Mouse (Mus musculus): Measurements from ENCODE around the gene Ilf2.

Ilf2 gene

DNA sequence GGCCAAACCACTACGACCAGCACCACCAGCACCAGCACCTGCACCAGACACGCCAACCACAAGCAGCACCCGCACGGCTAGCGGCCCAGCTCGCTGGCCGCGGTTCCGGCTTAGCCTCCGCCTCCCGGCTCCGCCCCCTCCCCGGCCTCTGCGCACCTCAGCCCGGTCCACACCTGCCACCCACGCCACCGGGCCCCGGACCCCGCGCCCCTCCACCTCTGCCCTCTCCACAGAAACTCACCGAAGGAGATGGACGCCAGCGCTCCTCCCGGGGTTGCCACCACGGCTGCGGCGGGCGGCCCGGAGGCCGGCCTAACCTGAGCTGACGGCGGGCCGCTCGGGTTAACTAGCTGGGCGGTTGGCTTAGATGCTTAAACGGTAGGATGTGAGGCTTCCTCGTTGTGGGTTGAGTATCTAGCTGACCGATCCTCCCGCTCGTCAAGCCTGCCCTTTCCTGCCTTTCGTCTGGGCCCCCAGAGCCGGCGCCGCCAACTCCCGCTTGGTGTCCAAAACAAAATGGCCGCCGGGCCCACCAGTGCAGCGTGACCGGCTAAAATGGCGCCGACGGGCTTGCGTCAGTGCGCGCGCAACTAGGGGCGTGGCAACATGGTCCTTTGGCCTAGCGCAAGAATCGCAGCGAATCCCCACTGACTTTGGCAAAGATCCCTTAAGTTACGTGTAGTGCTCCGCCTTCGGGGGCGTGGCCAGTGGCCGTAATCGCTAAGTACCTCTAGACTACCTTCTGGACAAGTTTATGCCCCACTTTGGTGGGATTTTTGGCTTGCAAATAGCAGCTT lies 33.2 kb downstream of the Ilf2 start, which contains the start of gene Chtop:
Chtop (minus strand) TSS at position 549 of the 797 bp plus-strand sequence.
- peak; percentile 99 to 100 for DNase-seq (ENCODE audit: low spot score in 2 of 2)

DNA sequence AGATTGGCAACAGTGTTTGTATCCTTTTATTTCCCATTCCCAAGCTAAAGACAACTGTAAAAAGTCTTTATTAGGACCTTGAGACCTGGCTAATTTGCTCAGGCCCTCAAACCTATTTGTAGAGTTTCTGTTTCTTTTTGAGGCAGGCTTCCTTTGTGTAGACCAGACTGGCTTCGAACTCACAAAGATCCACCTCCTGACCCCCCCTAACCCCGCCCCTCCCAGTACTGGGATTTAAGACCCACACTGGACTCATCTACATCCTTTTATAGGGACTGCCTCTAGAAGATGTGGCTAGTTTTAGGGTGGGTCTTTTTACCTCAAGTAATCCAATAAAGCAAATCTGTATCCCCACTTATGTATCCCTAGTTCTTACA lies 33.8 kb downstream of the Ilf2 start:
- no peak for DNase-seq (ENCODE audit: low spot score in 2 of 2)

DNA sequence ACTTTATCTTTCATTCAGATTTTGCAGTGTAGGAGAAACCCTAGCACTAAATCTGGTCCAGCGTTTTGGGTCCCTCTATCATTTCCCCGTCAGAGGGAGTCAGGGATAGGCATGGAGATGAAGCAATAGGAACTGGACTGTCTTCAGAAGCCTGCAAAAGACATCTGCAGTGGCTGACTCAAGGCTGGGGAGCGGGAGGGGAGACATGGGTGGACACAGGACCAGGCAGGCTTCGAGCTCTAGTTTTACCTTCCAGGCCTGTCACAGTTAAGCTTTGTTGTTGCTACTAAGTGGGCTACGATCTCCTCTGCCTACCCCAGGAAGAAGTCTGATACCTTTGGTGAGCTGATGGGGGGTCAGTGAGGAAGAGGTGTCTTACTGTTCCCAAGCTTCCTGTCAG lies 36.4 kb downstream of the Ilf2 start:
- DNase-seq (ENCODE audit: low spot score in 2 of 2): no peak

DNA sequence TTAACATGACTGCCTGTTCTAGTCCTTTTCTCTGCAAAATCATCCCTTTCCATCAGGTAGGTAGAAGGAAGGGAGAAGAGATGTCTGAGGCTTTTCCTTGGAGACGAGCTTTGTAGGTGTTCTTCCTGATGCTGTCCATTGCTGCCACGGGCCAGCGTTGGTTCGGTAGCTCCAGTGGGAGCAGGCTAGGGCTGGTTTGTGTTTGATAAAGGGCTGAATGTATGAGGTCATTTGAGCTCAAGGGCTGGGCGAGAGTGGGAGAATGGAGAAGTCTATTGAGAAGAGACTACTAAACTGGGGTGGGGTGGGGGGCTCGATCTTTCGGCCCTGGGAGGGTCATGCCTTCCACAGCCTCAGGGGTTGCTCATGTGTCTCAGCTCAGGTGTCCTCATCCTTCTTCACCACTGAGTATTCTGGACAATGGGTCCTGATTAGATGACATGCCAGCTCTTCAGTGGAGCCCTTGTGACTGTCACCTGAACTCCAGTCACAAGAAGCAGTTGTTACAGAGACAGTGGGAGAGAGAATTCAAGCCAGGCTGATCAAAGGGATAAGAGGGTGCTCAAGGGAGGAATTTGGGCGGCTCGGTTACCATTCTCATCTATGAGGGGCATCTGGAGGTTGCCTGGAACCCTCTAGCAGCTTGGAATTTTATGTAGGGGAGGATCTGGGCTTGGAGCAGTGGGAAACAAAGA lies 37.2 kb downstream of the Ilf2 start:
- no peak for DNase-seq (ENCODE audit: low spot score in 2 of 2)

DNA sequence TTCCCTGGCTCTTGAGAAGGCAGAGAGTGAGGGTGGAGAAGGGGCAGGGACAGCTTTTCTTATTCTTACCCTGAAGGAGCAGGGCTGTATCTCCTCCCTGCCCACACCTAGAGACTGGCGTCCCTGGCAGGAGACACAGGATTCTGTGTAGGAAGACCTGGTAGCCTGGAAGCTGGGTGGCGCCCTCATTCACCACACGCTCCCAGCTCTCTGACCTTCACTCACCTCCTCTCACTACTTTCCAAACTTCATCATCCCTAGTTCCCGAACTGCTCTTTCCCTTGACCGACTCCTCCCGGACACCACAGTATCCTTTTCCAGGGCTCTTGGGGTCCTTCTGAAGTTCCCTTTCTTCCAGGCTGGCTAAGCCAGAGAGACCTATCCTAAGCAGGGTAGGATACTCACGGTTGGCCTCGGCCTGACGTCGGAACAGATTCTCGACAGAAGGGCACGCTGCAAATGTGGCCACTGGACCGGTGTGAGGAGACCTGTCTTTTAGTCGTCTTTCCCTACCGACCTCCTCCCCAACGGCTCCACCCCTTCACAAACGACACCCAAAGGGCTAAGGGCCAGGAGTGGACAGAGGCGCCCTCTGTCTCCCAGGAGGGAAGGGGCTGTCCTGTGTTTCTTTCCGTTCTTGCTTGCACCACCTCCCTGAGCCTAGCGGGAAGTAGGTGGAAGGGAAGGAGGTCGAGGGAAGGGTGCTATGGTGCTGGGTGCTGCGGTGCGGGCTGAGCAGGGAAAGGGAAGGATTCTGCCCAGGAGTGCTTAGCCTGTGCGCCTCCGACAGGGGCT lies 38.1 kb downstream of the Ilf2 start, which contains the start of the genes S100a1 and S100a13:
S100a1 (minus strand) TSS at position 597 of the 795 bp plus-strand sequence.
S100a13 (plus strand) TSS at position 640 of the 795 bp plus-strand sequence.
- peak; percentile 72 to 79 for DNase-seq (ENCODE audit: low spot score in 2 of 2)

DNA sequence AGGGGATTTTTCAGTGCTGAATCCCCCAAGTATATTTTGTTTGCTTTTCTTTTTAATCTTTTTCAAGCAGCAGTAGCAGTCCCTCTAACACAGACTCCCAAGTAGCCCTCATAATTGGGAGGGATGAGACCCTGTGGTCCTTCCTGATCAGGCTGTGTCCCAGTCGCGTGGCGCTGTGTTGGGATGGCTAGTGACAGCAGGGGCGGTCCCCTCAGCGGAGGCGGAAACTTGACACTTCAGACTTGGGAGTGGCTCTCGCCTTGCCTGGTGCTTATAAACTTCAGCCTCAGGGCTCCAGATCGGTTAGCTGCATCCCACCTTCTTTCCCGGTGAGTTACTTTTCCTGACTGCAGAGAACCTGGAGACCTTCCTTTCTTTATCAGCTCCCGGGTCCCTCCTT lies 38.8 kb downstream of the Ilf2 start:
- DNase-seq (ENCODE audit: low spot score in 2 of 2): peak; percentile 54 to 74

DNA sequence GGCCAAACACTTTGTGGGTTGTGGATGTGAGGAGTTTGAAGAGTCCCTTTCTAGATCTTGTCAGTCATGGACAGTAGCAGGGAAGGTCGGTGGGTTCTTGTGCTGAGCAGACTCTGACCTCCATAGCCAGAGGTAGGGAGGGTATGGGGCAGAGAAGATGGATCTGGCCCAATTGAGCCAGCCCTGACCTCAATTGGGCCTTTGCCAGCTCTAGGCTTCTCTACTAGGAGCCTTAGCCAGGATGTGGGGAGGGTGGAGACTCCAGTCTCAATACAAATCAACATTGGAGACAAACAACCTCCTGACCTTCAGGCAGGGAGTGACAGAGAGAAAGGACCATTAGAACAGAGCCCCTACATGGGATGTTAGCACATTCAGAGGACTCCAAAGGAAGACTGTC lies 39.3 kb downstream of the Ilf2 start:
- no peak for DNase-seq (ENCODE audit: low spot score in 2 of 2)

DNA sequence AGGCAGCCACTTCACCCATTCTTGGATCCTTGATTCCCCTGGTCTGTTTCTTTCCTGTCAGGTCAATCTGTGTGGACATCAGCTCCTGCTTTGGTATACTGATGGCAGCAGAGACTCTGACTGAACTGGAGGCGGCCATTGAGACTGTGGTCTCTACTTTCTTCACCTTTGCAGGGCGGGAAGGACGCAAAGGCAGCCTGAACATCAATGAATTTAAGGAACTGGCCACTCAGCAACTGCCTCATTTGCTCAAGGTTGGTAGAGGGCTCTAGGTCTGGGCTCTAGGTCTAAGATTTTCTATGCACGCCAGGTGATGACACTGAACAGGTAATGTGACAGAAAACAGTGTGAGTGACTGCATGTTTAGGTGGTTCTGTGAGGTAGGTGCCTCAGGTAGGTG lies 39.9 kb downstream of the Ilf2 start:
- no peak for DNase-seq (ENCODE audit: low spot score in 2 of 2)

DNA sequence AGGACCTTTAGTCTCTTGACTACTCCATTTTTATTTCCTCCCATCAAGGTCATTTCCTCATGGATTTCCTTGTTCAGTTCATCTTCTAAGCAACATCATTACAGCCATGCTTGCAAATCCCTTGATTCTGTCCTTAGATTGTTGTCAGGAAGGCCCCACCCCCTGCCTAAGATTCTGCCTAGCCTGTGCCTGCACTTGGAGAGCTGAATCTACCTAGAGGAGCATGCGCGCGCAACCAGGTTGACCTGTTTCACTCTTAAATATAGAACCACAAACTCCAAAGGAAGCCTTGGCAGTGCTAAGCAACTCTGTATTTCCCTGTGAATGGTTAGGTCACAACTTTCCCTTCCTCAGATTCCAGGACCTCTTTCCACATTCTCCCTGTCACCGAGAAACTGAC lies 41.8 kb downstream of the Ilf2 start:
- DNase-seq (ENCODE audit: low spot score in 2 of 2): no peak

DNA sequence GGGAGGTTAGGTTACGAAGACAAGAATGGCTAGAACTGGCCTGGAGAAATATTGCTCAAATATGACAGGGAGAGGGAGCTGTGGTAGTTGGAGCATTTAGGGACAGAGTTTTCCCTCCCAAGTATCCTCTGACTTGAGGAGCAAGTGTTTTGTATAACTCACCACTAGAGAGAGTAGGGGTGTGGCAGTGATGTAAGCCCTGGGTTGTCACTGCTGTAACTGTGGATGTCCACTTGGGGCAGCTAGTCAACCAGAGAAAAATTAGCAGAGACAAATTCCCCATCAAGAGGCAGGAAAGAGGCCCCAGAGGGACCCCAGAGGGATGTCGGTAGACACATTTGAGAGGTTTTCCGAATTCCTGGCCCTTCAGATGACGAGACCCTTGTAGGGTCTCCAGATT lies 49.5 kb downstream of the Ilf2 start:
- peak in 1 of 2 experiments; percentile 40 for DNase-seq (ENCODE audit: low spot score in 2 of 2)

DNA sequence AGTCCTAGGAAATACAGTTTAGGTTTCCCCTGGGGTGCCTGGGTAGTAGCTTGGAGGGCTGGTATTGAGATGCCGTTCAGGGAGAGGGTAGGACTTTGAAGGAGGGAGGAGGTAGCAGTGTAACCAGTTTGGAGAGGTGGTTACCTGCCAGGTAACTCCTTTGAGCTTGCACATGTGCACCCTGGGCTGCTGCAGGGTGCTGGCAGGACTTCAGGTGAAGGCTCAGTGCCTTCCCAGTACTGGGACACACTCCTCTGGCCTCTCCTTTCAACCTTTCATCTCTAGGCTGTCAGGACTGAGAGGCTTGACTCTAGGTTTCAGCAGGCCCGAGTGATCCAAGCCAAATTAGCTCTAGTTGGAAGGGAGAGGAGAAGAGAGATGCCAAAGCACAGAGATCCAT lies 50.1 kb downstream of the Ilf2 start:
- no peak for DNase-seq (ENCODE audit: low spot score in 2 of 2)

DNA sequence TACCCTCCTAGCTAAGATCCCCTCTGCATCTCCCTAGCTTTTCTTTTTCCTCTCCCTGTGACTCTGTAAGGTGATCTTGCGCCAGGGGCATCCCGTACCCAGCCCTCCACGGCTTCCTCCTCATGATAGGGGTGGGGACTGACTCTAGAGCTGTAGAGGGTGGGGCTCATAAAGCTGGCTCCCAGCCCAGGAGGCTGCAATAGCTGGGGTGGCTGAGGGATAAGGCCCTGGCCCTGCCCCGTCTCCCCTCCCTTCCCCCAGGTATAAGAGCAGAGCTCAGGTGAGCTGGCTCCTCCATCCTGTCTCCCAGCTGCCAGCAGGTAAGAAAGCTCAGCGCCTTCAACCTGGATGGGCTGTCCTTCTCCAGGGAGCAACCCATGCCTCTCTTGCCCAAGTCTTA lies 50.7 kb downstream of the Ilf2 start, which contains the start of gene S100a14:
S100a14 (plus strand) TSS at position 277 of the 400 bp plus-strand sequence.
- DNase-seq (ENCODE audit: low spot score in 2 of 2): peak in 1 of 2 experiments; percentile 67

DNA sequence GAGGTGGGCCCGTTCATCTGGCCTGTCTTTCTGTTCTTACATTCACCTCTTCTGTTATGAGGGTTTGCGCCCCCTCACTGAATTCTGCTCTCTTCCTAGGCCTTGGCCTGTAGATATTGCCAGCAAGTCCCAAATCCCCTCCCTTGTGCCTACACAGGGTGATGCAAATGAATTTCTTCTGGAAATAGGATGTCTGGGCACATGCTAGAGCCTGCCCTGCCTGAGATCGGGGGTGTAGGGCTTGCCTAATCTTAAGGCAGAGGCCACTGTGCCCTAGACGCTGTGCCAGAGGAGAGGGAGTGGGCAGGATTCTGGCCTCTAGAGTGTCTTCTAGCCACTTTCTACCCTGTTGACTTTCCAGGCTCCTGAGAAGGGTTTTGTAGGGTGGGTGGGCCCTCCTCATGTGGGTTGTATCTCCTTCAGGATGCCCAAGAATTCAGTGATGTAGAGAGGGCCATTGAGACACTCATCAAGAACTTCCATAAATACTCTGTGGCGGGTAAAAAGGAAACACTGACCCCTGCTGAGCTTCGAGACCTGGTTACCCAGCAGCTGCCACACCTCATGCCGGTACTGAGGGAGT lies 51.5 kb downstream of the Ilf2 start:
- DNase-seq (ENCODE audit: low spot score in 2 of 2): no peak

DNA sequence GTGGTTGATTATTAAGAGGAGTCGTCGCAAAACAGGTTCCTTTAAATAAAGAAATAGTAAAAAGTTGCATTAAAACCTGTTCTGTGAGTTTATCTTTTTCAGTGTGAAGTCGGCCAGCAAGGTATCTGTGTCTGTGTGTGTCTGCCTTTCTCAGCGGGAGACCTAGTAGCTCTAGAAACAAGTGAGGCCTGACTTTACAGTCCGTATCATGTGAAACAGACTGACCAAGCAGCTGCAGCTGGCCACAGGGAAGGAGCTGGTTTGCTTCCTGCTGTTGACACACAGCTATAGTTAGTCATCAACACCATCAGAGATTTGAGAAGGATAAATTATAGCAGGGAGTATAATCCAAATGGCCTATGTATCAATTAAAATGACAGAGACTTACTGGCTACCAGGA lies 55.8 kb downstream of the Ilf2 start:
- no peak for DNase-seq (ENCODE audit: low spot score in 2 of 2)

DNA sequence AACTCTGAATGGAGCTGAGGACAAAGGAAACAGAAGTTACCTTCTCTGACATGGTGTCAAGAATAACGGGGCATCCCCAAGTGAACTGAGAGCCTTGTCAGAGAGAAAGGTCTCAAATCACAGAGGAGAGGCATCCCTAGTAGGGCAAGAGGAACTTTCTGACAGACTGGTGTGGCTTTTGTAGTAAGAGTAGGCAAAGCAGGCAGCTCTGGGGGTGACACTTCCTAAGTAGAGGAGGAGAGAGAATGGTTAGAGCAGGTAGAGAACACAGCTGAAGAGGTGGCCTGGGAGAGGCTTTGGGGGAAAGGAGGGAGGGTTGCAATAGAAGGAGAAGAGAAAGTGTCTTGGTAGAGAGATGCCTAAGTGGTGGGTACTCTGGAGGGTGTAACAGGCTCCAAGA lies 59.5 kb downstream of the Ilf2 start:
- no peak for DNase-seq (ENCODE audit: low spot score in 2 of 2)

DNA sequence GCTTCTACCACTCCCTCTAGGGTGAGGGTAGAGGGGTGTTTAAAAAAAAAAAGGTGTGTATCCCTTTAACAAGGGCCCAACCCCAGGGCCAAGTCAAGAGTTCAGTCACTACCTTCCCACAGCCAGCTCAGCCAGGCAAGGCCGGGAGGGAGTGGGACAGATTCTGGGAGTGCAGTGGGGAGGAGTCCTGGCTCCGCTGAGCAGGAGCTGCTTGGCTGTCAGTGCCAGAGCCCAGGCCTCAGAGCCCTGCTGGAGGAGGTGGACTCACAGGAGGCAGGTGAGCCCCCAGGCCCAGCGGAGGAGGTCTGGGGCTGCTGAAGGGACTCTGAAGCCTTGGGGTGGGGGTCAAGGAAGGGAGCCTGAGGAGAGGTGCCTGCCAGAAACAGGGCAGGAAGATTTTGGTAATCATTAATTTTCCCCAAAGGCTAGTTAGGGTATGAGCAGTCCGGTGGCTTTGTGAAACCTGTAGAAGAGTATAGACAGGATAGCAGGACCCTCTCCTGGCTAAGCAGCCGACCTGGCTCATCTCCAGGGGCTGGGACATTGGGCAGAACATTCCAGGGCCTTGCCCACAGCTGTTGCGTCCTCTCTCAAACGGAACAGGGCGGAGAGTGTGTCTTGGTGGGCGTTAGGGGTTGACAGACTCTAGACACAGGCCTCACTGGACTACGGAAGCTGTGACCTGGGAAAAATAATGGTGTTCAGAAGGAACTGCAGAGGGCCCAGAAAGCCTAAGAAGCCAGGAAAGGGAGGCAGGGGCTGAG lies 61.4 kb downstream of the Ilf2 start, which contains the start of gene S100a16:
S100a16 (plus strand) TSS at position 114 of the 764 bp plus-strand sequence.
- DNase-seq (ENCODE audit: low spot score in 2 of 2): peak; percentile 71 to 80

DNA sequence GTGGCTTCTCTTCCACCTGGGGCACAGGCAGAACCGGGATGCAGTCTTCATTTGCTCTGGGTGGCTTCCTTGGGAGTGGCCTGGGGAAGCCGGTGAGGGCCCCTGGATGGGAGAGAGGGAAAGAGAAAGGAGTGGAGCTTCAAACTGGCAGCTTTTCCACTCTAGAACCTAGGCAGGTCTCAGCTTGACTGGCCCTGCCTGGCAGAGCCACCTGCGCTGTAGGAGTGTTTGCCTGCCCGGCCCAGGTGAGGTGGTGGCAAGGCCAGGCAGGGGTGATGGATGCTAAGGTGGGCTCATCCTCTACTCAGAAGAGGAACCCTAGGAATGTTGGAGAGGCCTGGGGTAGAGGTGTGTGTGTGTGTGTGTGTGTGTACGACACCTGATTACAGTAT lies 62.0 kb downstream of the Ilf2 start:
- DNase-seq (ENCODE audit: low spot score in 2 of 2): no peak
